Mouse (Mus musculus): ENCODE data around the gene Iqgap2.

DNA sequence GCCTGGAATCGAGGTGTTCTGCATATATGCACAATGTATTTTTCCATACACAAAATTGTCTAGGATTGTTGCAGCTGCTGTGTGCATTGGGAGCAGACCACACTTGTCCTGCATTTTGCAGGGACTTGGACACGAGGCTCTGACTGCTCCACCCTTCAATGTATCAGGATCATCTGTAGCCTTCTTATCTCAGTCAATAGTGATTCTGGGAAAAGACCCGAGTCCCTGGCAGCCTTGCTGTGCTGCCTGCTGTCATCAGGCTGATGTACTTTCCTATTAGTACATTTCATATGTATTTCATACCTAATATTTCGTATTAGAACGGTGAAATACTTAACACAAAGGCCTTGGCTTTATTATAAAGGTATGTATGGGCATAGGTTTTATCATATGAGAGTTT, 221.2 kb downstream of the Iqgap2 start:
- TF ChIP-seq FLI1 (IDR thresholded peaks at IDR 0.05; ENCODE audit: low read length) (no peak), GATA1 (IDR thresholded peaks at IDR 0.05; ENCODE audit: borderline replicate concordance, low read length) (no peak)

Measured in megakaryocyte, embryonic 14.5 days (primary cell).